Mouse (Mus musculus): Measurements from ENCODE around the gene Abhd17a.

Abhd17a gene

GRCm38 (mm10) chr10:80577195-80578130 is 12.7 kb downstream of the Abhd17a start, which contains the start of gene Klf16:
TSS of gene Klf16 (minus strand) at chr10:80577321.
- DNase-seq (ENCODE audit: low read depth, low spot score): peak; percentile 96

- no peak for DNase-seq (ENCODE audit: low read depth, low spot score)
Observed at GRCm38 (mm10) chr10:80576351-80577194, 13.6 kb downstream of the Abhd17a start.

GRCm38 (mm10) chr10:80575925-80576324 is 14.2 kb downstream of the Abhd17a start:
- DNase-seq (ENCODE audit: low read depth, low spot score): no peak

- DNase-seq (ENCODE audit: low read depth, low spot score): no peak
Observed at GRCm38 (mm10) chr10:80574896-80575295, 15.2 kb downstream of the Abhd17a start.

GRCm38 (mm10) chr10:80573944-80574343 is 16.2 kb downstream of the Abhd17a start:
- DNase-seq (ENCODE audit: low read depth, low spot score): no peak

GRCm38 (mm10) chr10:80572477-80572876 is 17.7 kb downstream of the Abhd17a start:
- DNase-seq (ENCODE audit: low read depth, low spot score): no peak

GRCm38 (mm10) chr10:80570871-80571836 is 19.0 kb downstream of the Abhd17a start:
- no peak for DNase-seq (ENCODE audit: low read depth, low spot score)

GRCm38 (mm10) chr10:80570419-80570818 is 19.7 kb downstream of the Abhd17a start:
- no peak for DNase-seq (ENCODE audit: low read depth, low spot score)

GRCm38 (mm10) chr10:80569664-80570066 is 20.5 kb downstream of the Abhd17a start:
- peak; percentile 84 for DNase-seq (ENCODE audit: low read depth, low spot score)

GRCm38 (mm10) chr10:80568876-80569275 is 21.3 kb downstream of the Abhd17a start:
- no peak for DNase-seq (ENCODE audit: low read depth, low spot score)

GRCm38 (mm10) chr10:80566375-80567092 is 23.6 kb downstream of the Abhd17a start:
- peak; percentile 75 for DNase-seq (ENCODE audit: low read depth, low spot score)

GRCm38 (mm10) chr10:80561116-80561944 is 28.8 kb downstream of the Abhd17a start, which contains the start of gene Rexo1:
TSS of gene Rexo1 (minus strand) at chr10:80561560.
- peak; percentile 91 for DNase-seq (ENCODE audit: low read depth, low spot score)

GRCm38 (mm10) chr10:80560621-80561020 is 29.5 kb downstream of the Abhd17a start:
- DNase-seq (ENCODE audit: low read depth, low spot score): no peak

- no peak for DNase-seq (ENCODE audit: low read depth, low spot score)
Observed at GRCm38 (mm10) chr10:80559431-80559830, 30.7 kb downstream of the Abhd17a start.

GRCm38 (mm10) chr10:80557346-80557965 is 32.7 kb downstream of the Abhd17a start:
- peak; percentile 75 for DNase-seq (ENCODE audit: low read depth, low spot score)

- DNase-seq (ENCODE audit: low read depth, low spot score): no peak
Observed at GRCm38 (mm10) chr10:80553997-80554396, 36.1 kb downstream of the Abhd17a start.

- no peak for DNase-seq (ENCODE audit: low read depth, low spot score)
Observed at GRCm38 (mm10) chr10:80553575-80553974, 36.6 kb downstream of the Abhd17a start.

GRCm38 (mm10) chr10:80552364-80552763 is 37.8 kb downstream of the Abhd17a start:
- no peak for DNase-seq (ENCODE audit: low read depth, low spot score)

GRCm38 (mm10) chr10:80549279-80549678 is 40.9 kb downstream of the Abhd17a start:
- DNase-seq (ENCODE audit: low read depth, low spot score): no peak
